Mouse (Mus musculus) limb, embryonic 12.5 days (tissue): ENCODE measurements around the gene Ugt1a1. TPM values are rescaled to one million over a fixed set of nuclear protein-coding genes. Genes with fewer than 3 reads are reported as not detected.
A peak's percentile ranks its signal among the peaks of the same experiment; 100 is the strongest.

Experiments used
- ATAC-seq: fragments of 200-750 bp; cut with Nextera tagmentation; 2 replicates; pipeline ENCODE4 v1.8.0; 2017; ENCODE audit warnings: low read depth, moderate TSS enrichment; ENCODE audit not compliant: insufficient number of reproducible peaks, insufficient read depth, low FRiP score, low TSS enrichment
- H3K27ac ChIP-seq: fragments of 300-500 bp; sonication (generic); 2 replicates; pipeline ENCODE4 v1.5.1; 2016; ENCODE audit warnings: mild to moderate bottlenecking, moderate library complexity
- H3K27me3 ChIP-seq: fragments of 300-500 bp; sonication (generic); 2 replicates; pipeline ENCODE4 v1.6.1; 2016; ENCODE audit warnings: mild to moderate bottlenecking, moderate library complexity
- H3K36me3 ChIP-seq: fragments of 300-500 bp; sonication (generic); 2 replicates; pipeline ENCODE4 v1.6.1; 2016; ENCODE audit warnings: mild to moderate bottlenecking, moderate library complexity
- H3K4me1 ChIP-seq: fragments of 300-500 bp; sonication (generic); replicated peaks from 2 replicates; pipeline ENCODE4 v1.6.1; 2016
- H3K4me2 ChIP-seq: fragments of 300-500 bp; sonication (generic); 2 replicates; pipeline ENCODE4 v1.6.1; 2016; ENCODE audit warnings: mild to moderate bottlenecking, moderate library complexity
- H3K4me3 ChIP-seq: fragments of 300-500 bp; sonication (generic); replicated peaks from 2 replicates; pipeline ENCODE4 v1.5.1; 2016; ENCODE audit warnings: mild to moderate bottlenecking
- H3K9ac ChIP-seq: fragments of 300-500 bp; sonication (generic); replicated peaks from 2 replicates; pipeline ENCODE4 v1.6.1; 2016; ENCODE audit warnings: mild to moderate bottlenecking, moderate library complexity
- H3K9me3 ChIP-seq: fragments of 300-500 bp; sonication (generic); 2 replicates; pipeline ENCODE4 v1.6.1; 2016; ENCODE audit warnings: mild to moderate bottlenecking, moderate library complexity
- WGBS: fragments of 180-500 bp; shearing (Covaris S2); methylation state at CpG from one replicate; pipeline ENCODE4 v1.1.7; 2016; 5-methylcytosine and 5-hydroxymethylcytosine counted together
- polyA plus RNA-seq: library from polyadenylated mRNA; unstranded; fragments of >200 nt; fragmentation: Nextera tagmentation; extraction: Ambion mirVana; gene quantifications from 2 replicates; pipeline ENCODE4 v1.2.1, GENCODE M21; 2016

The Ugt1a1 gene
- polyA plus RNA-seq, 1 experiment from 2014 or later, result not detected

DNA sequence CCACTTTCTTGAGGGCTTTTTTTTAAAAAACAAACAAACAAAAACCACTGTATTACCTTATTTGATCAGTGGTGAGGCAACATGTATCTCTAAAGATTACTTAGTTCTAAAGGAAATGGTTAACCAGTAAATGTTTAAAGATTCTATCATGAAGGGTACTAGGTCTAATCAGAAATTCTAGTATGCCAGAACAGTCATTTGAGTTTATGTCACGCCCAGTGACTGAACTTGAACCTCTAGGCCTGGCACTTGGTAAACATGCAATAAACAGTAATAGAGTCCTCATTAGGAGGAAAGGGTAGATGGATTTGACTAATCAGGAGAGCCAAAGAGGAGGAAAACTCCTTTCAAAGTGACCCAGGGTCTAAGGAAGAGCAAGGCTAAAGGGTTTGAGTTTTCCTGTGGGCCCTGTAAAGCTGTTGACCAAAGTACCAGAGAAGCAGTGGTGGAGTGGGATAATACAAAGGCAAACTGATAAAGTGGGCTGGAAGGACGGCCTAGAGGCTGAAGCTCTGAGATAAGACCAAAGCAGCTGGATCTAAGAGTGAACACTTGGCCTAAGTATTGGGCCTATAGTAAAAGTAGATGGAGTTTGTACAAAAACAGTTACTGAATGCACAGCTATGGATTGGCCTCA is 4.8 kb upstream of the Ugt1a1 start:
- Histone ChIP-seq H3K27ac (no peak overlapping the region), H3K9me3 (peaks cover 24% of the 10 kb centered on the region), H3K27me3 (no peaks in the 10 kb centered on the region), H3K4me1 (0 out of 2 replicates have a peak, but pooled peaks cover 4% of the 10 kb centered on the region), H3K4me2 (no peak overlapping the region), H3K4me3 (no peak overlapping the region), H3K36me3 (no peaks in the 10 kb centered on the region), H3K9ac (no peak overlapping the region)
- no peak for ATAC-seq
- WGBS, result 78% methylated on average over 2 of the region's 2 CpGs

DNA sequence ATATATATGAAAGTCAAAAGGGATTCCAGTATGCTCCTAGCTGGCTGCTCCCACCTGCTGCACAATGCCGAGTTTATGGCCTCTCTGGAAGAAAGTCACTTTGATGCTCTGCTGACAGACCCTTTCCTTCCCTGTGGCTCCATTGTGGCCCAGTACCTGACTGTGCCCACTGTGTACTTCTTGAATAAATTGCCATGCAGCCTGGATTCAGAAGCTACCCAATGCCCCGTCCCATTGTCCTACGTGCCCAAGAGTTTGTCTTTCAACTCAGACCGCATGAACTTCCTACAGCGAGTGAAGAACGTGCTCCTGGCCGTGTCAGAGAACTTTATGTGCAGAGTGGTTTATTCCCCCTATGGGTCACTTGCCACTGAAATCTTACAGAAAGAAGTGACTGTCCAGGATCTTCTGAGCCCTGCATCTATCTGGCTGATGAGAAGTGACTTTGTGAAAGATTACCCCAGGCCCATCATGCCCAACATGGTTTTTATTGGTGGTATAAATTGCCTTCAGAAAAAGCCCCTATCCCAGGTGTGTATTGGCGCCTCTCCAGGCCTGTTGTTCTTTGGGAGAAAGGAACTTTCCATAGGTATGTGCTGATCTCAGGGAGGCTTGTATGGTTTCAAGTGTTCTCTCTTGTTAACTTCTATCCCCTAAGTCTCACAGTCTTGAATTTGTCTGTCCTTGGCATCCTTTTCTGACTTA is 734 bp downstream of the Ugt1a1 start:
- 0 out of 2 replicates have a peak, but pooled peaks have one; percentile 1 for ATAC-seq
- no peaks in the 10 kb centered on the region for H3K27me3 ChIP-seq
- no peaks in the 10 kb centered on the region for H3K4me1 ChIP-seq
- no peak overlapping the region for H3K4me2 ChIP-seq
- 63% methylated on average over 8 of the region's 8 CpGs for WGBS
- H3K4me3 ChIP-seq, result no peak overlapping the region
- H3K36me3 ChIP-seq, result no peaks in the 10 kb centered on the region
- no peak overlapping the region for H3K27ac ChIP-seq
- no peak overlapping the region for H3K9ac ChIP-seq
- peaks cover 59% of the 10 kb centered on the region for H3K9me3 ChIP-seq

DNA sequence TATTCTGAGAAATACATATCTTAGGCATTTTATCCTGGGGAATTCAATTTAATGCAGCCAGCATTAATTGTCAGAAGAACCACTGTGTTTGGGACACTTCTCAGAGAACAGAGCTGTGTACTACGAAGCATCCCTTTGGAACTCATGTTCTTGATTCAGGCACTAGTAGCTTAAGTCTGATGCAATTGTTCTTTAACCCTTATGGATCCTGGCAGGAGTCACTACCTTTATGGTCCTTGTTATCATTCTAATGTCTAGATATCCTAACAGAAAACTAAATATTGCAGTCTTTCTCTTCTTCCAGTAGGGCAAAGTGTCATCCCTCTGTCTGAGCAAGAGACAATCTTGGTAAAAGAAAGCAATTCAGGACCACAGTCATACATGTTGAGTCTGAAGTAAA is 1.3 kb downstream of the Ugt1a1 start:
- H3K9me3 ChIP-seq, result peaks cover 62% of the 10 kb centered on the region
- no peaks in the 10 kb centered on the region for H3K4me1 ChIP-seq
- H3K27ac ChIP-seq, result no peak overlapping the region
- no peak for ATAC-seq
- no peaks in the 10 kb centered on the region for H3K27me3 ChIP-seq
- 77% methylated on average over 1 of the region's 1 CpGs for WGBS
- no peak overlapping the region for H3K9ac ChIP-seq
- no peaks in the 10 kb centered on the region for H3K36me3 ChIP-seq
- no peak overlapping the region for H3K4me3 ChIP-seq
- no peak overlapping the region for H3K4me2 ChIP-seq

DNA sequence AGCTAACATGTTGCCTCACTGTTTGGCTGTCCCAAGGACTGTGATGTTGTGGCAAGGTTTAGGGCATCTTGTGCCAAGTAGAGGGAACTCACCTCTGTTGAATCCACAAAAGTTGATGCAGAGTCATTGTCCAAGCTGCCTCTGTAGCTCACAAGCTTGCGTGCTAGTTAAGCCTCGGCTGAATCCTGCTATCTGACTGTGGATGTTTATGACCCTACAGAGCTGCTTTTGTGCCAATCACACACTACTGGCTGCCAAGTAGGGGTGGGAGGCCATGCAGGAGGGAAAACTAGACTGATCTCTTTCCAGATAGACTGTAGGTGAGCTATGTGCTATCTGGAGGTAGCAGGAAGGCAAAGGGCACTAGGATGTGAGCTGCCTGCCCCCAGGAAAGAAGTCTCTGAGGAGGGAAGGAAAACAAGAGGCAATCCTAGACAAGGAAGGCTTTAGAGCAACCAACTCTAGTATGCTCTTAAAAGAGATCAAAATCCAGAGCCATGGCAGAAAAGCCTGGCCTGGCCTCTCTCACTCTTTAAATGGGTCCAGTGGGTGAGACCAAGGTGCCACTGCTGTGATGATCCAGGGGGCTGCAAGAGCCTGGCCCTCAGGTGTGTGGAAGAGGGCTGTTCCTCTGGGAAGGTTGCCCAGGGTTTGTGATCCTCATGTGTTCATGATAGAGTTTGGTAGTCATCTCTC is 2.2 kb downstream of the Ugt1a1 start:
- Histone ChIP-seq H3K27me3 (no peaks in the 10 kb centered on the region), H3K27ac (no peak overlapping the region), H3K4me1 (no peaks in the 10 kb centered on the region), H3K9me3 (peaks cover 62% of the 10 kb centered on the region), H3K4me2 (no peak overlapping the region), H3K4me3 (no peak overlapping the region), H3K9ac (no peak overlapping the region), H3K36me3 (no peaks in the 10 kb centered on the region)
- WGBS, result 81% methylated on average over 2 of the region's 2 CpGs
- ATAC-seq, result peak; percentile 32

- Histone ChIP-seq H3K4me2 (no peak overlapping the region), H3K9ac (no peak overlapping the region), H3K36me3 (no peaks in the 10 kb centered on the region), H3K4me3 (no peak overlapping the region), H3K9me3 (peaks cover 62% of the 10 kb centered on the region), H3K27ac (no peak overlapping the region), H3K27me3 (no peaks in the 10 kb centered on the region), H3K4me1 (no peaks in the 10 kb centered on the region)
- no peak for ATAC-seq
- 83% methylated on average over 2 of the region's 2 CpGs for WGBS
These were observed 2.7 kb downstream of the Ugt1a1 start for GRCm38 (mm10) chr1:88214462-88214952.

- no peak overlapping the region for H3K27ac ChIP-seq
- H3K9ac ChIP-seq, result no peak overlapping the region
- no peaks in the 10 kb centered on the region for H3K4me1 ChIP-seq
- ATAC-seq, result no peak
- WGBS, result 73% methylated on average over 10 of the region's 10 CpGs
- no peak overlapping the region for H3K4me2 ChIP-seq
- H3K9me3 ChIP-seq, result peaks cover 62% of the 10 kb centered on the region
- H3K36me3 ChIP-seq, result no peaks in the 10 kb centered on the region
- no peak overlapping the region for H3K4me3 ChIP-seq
- no peaks in the 10 kb centered on the region for H3K27me3 ChIP-seq
These were observed 4.0 kb downstream of the Ugt1a1 start for GRCm38 (mm10) chr1:88215466-88216380.

DNA sequence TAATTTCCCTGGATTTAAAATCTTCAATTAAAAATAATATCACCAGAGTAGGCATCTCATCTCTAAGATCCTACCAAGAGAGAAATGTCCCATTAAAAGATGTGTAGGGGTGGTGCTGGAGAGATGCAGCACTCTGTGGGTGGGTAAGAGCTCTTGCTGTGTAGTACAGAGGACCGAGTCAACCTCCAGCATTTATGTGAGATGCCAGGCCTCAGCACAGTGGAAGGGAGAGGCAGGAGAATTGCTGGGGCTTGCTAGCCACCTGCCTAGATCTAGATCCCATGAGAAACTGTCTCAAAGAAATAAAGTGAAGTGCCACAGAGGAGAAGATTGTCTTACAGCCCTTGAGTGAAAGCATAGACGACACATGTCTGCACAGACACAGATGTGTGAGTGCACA is 4.8 kb downstream of the Ugt1a1 start:
- Histone ChIP-seq H3K9me3 (peaks cover 58% of the 10 kb centered on the region), H3K27me3 (no peaks in the 10 kb centered on the region), H3K9ac (no peak overlapping the region), H3K4me3 (no peak overlapping the region), H3K4me1 (no peaks in the 10 kb centered on the region), H3K27ac (no peak overlapping the region), H3K4me2 (no peak overlapping the region), H3K36me3 (no peaks in the 10 kb centered on the region)
- no peak for ATAC-seq
- WGBS, result 56% methylated on average over 2 of the region's 2 CpGs

GRCm38 (mm10) chr1:88217144-88217543 is 5.4 kb downstream of the Ugt1a1 start:
- no peak overlapping the region for H3K9ac ChIP-seq
- H3K4me3 ChIP-seq, result no peak overlapping the region
- H3K27ac ChIP-seq, result no peak overlapping the region
- WGBS, result 60% methylated on average over 2 of the region's 2 CpGs
- peaks cover 52% of the 10 kb centered on the region for H3K9me3 ChIP-seq
- no peaks in the 10 kb centered on the region for H3K27me3 ChIP-seq
- ATAC-seq, result no peak
- H3K4me2 ChIP-seq, result no peak overlapping the region
- no peaks in the 10 kb centered on the region for H3K36me3 ChIP-seq
- no peaks in the 10 kb centered on the region for H3K4me1 ChIP-seq

DNA sequence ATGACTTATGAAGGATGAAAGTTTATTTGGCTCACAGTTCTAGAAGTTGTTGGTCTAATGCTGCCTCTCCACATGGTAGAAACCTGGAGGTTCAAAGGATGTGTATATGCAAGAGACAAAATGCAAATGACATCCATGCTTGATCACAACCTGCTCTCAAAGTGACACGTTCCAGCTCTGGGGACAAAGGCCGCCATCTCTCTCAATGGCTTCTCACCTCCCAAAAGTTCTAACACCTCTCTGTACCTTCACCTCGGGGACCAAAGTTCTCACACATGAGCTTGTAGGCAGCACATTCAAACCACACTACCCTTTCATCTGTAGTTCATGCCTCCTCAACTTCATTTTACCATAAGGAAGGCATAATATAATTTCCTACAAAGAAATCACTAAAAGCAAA is 5.8 kb downstream of the Ugt1a1 start:
- Histone ChIP-seq H3K4me3 (no peak overlapping the region), H3K36me3 (no peaks in the 10 kb centered on the region), H3K4me2 (no peak overlapping the region), H3K27me3 (no peaks in the 10 kb centered on the region), H3K27ac (no peak overlapping the region), H3K9ac (no peak overlapping the region), H3K4me1 (no peaks in the 10 kb centered on the region), H3K9me3 (peaks cover 48% of the 10 kb centered on the region)
- 39% methylated on average over 3 of the region's 3 CpGs for WGBS
- ATAC-seq, result no peak

GRCm38 (mm10) chr1:88218051-88218450 is 6.3 kb downstream of the Ugt1a1 start:
- H3K9ac ChIP-seq, result no peak overlapping the region
- no peak overlapping the region for H3K4me2 ChIP-seq
- no peaks in the 10 kb centered on the region for H3K4me1 ChIP-seq
- ATAC-seq, result no peak
- no peak overlapping the region for H3K27ac ChIP-seq
- no peaks in the 10 kb centered on the region for H3K36me3 ChIP-seq
- peaks cover 43% of the 10 kb centered on the region for H3K9me3 ChIP-seq
- no peaks in the 10 kb centered on the region for H3K27me3 ChIP-seq
- H3K4me3 ChIP-seq, result no peak overlapping the region
- 73% methylated on average over 9 of the region's 9 CpGs for WGBS

DNA sequence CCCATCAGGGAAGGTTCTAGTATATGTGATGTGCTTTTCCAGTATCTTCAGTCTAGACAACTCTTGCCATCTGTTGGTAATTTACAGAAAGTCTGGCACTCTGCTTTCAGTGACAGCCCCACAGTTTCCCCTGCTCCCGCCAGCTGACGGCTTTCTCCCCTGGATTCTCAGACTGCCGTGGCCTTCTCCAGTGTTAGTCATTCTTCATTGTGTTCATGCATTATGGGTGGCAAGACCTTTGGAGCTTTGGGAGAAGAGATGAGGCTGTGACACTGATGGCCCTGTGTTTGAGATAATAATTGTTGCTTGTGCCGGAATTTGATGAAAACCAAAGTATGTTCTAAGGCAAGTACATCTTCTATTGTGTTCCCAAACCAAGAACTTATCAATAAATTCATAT is 6.8 kb downstream of the Ugt1a1 start:
- Histone ChIP-seq H3K4me2 (no peak overlapping the region), H3K9ac (no peak overlapping the region), H3K9me3 (peaks cover 38% of the 10 kb centered on the region), H3K36me3 (no peaks in the 10 kb centered on the region), H3K4me3 (no peak overlapping the region), H3K27me3 (no peaks in the 10 kb centered on the region), H3K4me1 (no peaks in the 10 kb centered on the region), H3K27ac (no peak overlapping the region)
- 47% methylated on average over 4 of the region's 4 CpGs for WGBS
- no peak for ATAC-seq
